Mouse (Mus musculus) C2C12 (cell line): ENCODE measurements around the gene Eif3l. TPM values are rescaled to one million over a fixed set of nuclear protein-coding genes. Genes with fewer than 3 reads are reported as not detected.

Source experiments
- H3K27me3 ChIP-seq: one replicate; pipeline ENCODE4 v1.6.1; 2011; ENCODE audit not compliant: control insufficient read depth, insufficient read depth, insufficient read length
- H3K36me3 ChIP-seq: one replicate; pipeline ENCODE4 v1.6.1; 2011; ENCODE audit not compliant: control insufficient read depth, insufficient read depth
- H3K4me3 ChIP-seq: one replicate; pipeline ENCODE4 v1.5.1; 2011; ENCODE audit warnings: mild to moderate bottlenecking, control low read depth; ENCODE audit not compliant: poor library complexity, insufficient read depth, severe bottlenecking
- H3K79me2 ChIP-seq: one replicate; pipeline ENCODE4 v1.6.1; 2011; ENCODE audit not compliant: control insufficient read depth, insufficient read depth
- H3K79me3 ChIP-seq: one replicate; pipeline ENCODE4 v1.6.1; 2011; ENCODE audit warnings: low read depth, control low read depth
- H3ac ChIP-seq: one replicate; pipeline ENCODE3; 2011; ENCODE audit warnings: low read depth; ENCODE audit not compliant: control insufficient read depth, insufficient read length
- CEBPB ChIP-seq: IDR thresholded peaks from one replicate; pipeline ENCODE4 v1.6.1; 2011; ENCODE audit warnings: low read depth, mild to moderate bottlenecking, control low read depth, moderate library complexity
- CTCF ChIP-seq: IDR thresholded peaks from one replicate; pipeline ENCODE4 v1.5.1; 2011; ENCODE audit not compliant: control insufficient read depth, insufficient read depth, insufficient read length
- FOSL1 ChIP-seq: IDR thresholded peaks from one replicate; pipeline ENCODE4 v1.8.0; 2011; ENCODE audit warnings: mild to moderate bottlenecking, low read length; ENCODE audit not compliant: poor library complexity, insufficient read depth, severe bottlenecking
- MAX ChIP-seq: IDR thresholded peaks from one replicate; pipeline ENCODE4 v1.6.1; 2011; ENCODE audit warnings: mild to moderate bottlenecking, control low read depth
- MYOD1 ChIP-seq: IDR thresholded peaks from one replicate; pipeline ENCODE4 v1.6.1; 2011; ENCODE audit warnings: low read depth; ENCODE audit not compliant: control insufficient read depth, insufficient read length
- MYOG ChIP-seq: IDR thresholded peaks from one replicate; pipeline ENCODE4 v1.6.1; 2011; ENCODE audit not compliant: control insufficient read depth, insufficient read length; ENCODE audit errors: extremely low read depth
- USF1 ChIP-seq: IDR thresholded peaks from one replicate; pipeline ENCODE4 v1.6.1; 2011; ENCODE audit warnings: low read depth, mild to moderate bottlenecking, control low read depth, moderate library complexity
- polyA plus RNA-seq: library from polyadenylated mRNA; unstranded; fragments of >200 nt; fragmentation: generic; extraction: Trizol; gene quantifications from one replicate; pipeline ENCODE4 v1.2.1, GENCODE M21; 2012; ENCODE audit warnings: missing spikeins

Gene Eif3l
- polyA plus RNA-seq, 1 experiment = 369 TPM

DNA sequence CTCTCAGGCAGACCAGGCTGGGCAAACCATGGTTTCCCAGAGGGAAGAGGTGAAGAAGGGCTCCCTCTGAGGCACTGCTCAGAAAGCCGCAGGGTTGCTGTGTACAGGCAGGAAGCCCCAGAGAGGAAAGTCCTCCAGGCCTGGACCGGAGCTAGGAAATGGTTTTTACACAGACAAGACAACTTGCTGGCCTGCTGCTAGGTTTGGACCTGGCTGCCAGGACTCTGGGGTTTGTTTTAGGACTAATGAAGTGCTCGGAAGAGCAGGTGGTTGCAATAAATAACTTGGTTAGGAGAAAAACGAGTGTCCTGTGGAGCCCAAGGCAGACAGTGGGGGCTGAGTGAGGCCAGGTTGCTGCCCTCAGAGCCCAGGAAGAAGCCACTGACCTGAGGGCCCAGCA lies 26.8 kb upstream of the Eif3l start:
- TF ChIP-seq CEBPB (no peak), MYOD1 (no peak), MAX (no peak), USF1 (no peak), CTCF (no peak), FOSL1 (no peak), MYOG (no peak)
- no peaks in the 10 kb centered on the region for H3K79me2 ChIP-seq
- H3K4me3 ChIP-seq = no peak overlapping the region
- H3ac ChIP-seq = no peak overlapping the region
- H3K27me3 ChIP-seq = peaks cover 24% of the 10 kb centered on the region
- H3K36me3 ChIP-seq = peaks cover 8% of the 10 kb centered on the region
- no peaks in the 10 kb centered on the region for H3K79me3 ChIP-seq

DNA sequence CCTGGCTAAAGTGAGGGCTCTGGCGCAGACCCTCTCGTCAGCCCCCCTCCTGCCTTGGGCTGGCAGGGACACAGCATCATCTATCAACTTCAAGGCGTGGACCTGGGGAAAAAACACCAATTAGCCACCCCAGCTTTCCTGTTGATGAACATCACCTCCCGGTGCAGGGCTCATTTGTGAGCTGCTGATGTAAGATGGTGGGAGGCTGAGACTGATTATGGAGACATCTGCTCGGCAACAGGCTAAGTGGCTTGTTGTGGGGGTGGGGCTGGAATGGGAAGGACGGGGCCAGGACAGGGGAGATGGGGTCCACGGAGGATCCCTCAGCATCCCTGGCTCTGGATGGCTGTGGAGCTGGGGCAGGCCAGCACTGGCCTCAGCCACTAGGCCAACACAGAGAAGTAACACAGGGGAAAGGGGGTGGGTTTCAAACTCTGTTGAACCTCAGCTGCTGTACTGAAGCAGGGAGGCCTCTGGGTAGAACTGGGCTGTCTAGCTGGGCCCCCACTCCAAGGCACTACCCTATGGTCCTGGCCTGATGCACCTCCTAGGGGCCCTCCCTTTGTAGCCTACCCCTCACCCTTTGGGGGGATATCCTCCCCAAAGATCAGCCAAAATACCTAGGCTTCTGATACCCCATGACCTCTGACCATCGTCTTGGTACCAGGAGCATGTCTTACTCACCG lies 24.7 kb upstream of the Eif3l start:
- H3K4me3 ChIP-seq = no peak overlapping the region
- peaks cover 29% of the 10 kb centered on the region for H3K36me3 ChIP-seq
- no peak for TF ChIP-seq FOSL1
- TF ChIP-seq USF1 = no peak
- no peak for TF ChIP-seq MYOG
- TF ChIP-seq CEBPB = no peak
- no peak for TF ChIP-seq MAX
- no peak for TF ChIP-seq CTCF
- TF ChIP-seq MYOD1 = no peak
- H3K79me3 ChIP-seq = no peaks in the 10 kb centered on the region
- H3K79me2 ChIP-seq = no peaks in the 10 kb centered on the region
- H3K27me3 ChIP-seq = peaks cover 9% of the 10 kb centered on the region
- H3ac ChIP-seq = no peak overlapping the region

DNA sequence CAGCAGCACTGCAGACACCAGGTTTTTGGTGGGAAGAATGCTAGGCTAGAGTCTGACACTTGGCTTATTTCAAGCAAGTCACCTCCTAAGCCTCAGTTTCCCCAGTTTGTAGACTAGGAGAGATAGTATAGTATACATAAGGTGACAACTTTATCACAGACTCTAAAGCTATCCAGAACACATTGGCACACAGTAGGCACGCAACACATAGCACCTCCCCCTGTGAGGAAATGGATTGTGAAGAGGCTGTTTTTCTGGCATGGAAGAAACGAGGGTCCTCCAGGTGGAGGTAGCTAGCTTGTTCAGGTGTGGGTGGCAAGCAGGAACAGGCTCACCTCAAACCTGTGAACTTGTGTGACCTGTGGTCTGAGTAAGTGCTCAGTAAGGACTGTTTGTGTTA lies 24.0 kb upstream of the Eif3l start:
- TF ChIP-seq MAX (no peak), USF1 (no peak), FOSL1 (no peak), CTCF (no peak), CEBPB (no peak), MYOD1 (no peak), MYOG (no peak)
- H3K36me3 ChIP-seq = peaks cover 34% of the 10 kb centered on the region
- no peaks in the 10 kb centered on the region for H3K79me3 ChIP-seq
- no peak overlapping the region for H3K4me3 ChIP-seq
- no peaks in the 10 kb centered on the region for H3K79me2 ChIP-seq
- peaks cover 5% of the 10 kb centered on the region for H3K27me3 ChIP-seq
- no peak overlapping the region for H3ac ChIP-seq

DNA sequence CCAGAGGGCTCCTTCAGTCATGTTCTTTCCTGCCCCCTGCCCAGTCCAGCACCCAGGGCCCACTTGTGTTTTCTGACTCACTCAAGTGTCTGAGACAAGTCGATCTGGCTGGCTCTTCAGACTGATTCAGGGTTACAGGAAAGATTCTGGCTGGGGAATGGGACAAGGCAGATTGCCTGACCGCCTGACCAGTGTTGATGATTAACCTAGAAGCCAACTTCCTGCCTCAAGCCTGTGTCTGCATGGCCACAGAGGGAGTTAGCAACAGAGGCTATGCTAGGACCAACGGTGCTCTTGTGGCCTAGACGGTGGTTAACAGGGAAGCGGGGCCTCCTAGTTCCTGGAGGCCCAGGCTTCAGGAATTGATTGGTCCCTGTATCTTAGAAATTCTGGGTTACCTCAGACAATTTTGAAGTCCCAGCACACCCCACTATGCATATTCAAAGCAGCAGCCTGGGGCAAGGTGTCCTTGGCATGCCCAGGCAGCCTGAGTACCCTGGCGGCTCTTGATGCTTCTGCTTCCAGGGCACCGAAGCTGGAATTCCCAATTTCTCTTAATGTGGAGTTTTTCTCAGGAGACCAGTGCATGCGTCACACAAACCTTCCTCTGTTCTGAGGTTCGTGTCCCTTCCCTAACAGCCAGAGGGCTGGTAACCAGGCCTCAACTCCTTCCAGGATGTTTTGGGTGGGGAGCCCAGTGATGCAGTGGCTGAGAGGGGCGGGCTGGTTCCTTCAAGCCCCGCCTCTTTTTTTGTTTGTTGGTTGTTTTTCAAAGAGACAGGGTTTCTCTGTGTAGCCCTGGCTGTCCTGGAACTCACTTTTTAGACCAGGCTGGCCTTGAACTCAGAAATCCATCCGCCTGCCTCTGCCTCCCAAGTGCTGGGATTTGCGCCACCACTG lies 23.3 kb upstream of the Eif3l start:
- no peak for TF ChIP-seq CTCF
- TF ChIP-seq MAX = no peak
- TF ChIP-seq FOSL1 = no peak
- no peak for TF ChIP-seq MYOG
- no peak for TF ChIP-seq CEBPB
- no peak for TF ChIP-seq USF1
- no peak for TF ChIP-seq MYOD1
- Histone ChIP-seq H3K27me3 (peaks cover 5% of the 10 kb centered on the region), H3ac (no peak overlapping the region), H3K79me3 (no peaks in the 10 kb centered on the region), H3K79me2 (no peaks in the 10 kb centered on the region), H3K4me3 (no peak overlapping the region), H3K36me3 (peaks cover 41% of the 10 kb centered on the region)

DNA sequence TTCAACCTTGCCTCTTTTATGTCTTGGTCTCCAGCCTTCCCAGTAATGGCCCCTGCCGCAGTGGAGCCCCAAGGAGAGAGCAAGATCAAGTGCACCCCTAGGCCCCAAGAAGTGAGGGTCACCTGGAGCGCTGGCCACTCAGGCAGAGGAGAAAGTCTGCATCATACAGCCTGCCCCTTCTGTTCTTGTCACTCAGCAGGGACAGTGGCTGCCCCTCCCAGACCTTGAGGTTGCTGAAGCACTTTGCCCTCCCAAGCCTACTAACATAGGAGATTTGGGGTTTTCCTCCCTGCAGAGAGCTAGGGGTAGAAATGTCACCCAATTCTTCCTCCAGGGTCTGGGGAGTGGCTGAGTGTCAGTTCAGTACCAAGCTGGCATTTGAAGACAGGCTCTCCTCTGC lies 22.6 kb upstream of the Eif3l start:
- no peak overlapping the region for H3K4me3 ChIP-seq
- H3K27me3 ChIP-seq = peaks cover 5% of the 10 kb centered on the region
- H3ac ChIP-seq = no peak overlapping the region
- TF ChIP-seq MYOD1 (no peak), USF1 (no peak), FOSL1 (no peak)
- no peaks in the 10 kb centered on the region for H3K79me2 ChIP-seq
- H3K36me3 ChIP-seq = peaks cover 47% of the 10 kb centered on the region
- no peaks in the 10 kb centered on the region for H3K79me3 ChIP-seq
